Mouse (Mus musculus) gastrocnemius, postnatal 4 days (tissue): ENCODE measurements around the gene Ergic1. TPM values are rescaled to one million over a fixed set of nuclear protein-coding genes. Genes with fewer than 3 reads are reported as not detected.
A peak's percentile ranks its signal among the peaks of the same experiment; 100 is the strongest.

Experiments used
- DNase-seq, 2 experiments: peaks; one replicate each; pipeline ENCODE4 v3.0.0; 2021 to 2022; ENCODE audit warnings: low spot score in 2 of 2, mixed read lengths in 2 of 2
- total RNA-seq, 2 experiments: library from RNA; stranded (reverse); gene quantifications; 2 replicates each; pipeline ENCODE4 v1.2.3; 2021

Gene Ergic1
- total RNA-seq, 2 experiments from 2014 or later: 150 to 167 TPM

DNA sequence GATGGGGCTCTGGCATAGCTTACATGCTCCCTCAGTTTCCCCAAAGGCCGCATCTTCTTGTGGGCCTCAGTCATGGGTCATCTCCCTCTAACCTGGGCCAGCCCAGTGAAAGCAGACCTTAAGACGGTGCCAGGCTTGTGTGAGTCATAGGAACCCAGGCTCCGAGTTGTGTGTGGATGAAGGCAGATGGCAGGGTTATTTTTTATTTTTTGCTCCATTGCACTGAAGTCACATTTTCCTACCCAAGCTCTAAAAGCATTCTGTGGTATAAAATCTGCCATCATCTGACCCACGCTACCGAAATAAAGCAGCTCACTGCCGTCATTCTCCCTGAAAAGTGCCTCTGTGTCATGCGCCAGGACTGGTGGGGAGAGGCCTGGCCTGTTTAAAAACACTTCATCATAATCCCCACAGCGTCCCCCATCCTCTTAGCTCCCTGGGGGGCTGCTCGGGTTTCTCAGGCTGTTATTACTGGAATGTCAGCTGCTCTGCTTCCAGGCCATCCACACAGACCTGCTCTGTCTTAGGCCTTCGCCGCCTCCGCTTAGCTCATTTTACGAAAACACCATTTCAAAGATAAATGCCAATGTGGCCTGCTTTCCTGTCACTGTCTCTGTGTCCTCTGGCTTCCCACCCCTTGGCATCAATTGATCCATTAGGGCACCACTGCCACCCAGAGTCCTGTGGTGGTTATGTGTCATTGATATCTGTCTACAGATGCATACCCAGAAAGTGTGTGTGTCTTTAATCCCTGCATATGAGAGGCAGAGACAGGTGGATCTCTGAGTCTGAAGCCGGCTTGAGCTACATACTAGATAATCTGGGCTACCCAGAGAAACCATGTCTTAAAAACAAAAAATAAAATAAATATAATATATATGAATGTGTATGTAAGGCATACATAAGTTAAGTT, 89.4 kb downstream of the Ergic1 start:
- DNase-seq: peak in 1 of 2 experiments; percentile 65

DNA sequence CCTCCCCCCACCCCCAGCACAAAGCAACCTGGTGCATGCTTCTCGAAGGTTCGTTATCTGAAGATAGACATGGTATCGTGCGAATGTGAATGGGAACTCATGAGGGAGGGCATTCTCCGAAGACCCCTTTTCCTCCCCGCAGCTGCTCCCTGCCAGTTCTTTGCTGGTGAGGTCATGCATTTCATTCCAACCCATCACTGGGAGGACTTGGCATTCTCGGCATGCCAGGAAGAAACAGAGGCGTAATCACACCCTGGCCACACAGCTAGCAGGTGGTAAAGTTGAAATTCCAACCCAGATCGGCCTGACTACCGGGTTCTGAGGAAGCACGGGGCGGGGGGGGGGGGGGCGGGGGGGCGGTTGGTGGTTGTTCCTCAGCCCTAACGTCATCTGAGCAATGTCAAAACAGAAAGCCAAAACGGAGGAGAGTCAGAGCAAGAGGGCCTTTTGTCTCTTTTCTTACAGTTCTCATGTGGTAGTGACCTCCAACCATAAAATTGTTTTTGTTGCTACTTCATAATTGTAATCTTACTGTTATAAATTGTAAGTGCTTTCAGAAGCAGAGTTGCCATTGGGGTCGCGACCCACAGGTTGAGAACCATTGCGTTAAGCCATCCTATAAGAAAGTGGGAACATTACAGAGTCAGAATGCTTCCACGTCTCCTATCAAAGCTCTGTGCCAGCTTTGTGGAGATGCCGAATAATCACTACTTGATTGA, 97.7 kb downstream of the Ergic1 start:
- no peak for DNase-seq

- DNase-seq: no peak
Measured at GRCm38 (mm10) chr17:26659573-26659915, 98.3 kb downstream of the Ergic1 start.

GRCm38 (mm10) chr17:26660192-26660912, 99.1 kb downstream of the Ergic1 start:
- DNase-seq: peak; percentile 59 to 77

- no peak for DNase-seq
Measured at GRCm38 (mm10) chr17:26662204-26662603, 100.9 kb downstream of the Ergic1 start.

GRCm38 (mm10) chr17:26662978-26663683, 101.8 kb downstream of the Ergic1 start, which contains the start of gene Atp6v0e:
Gene Atp6v0e, plus strand, starts transcription at chr17:26663231.
- peak; percentile 96 to 97 for DNase-seq

DNA sequence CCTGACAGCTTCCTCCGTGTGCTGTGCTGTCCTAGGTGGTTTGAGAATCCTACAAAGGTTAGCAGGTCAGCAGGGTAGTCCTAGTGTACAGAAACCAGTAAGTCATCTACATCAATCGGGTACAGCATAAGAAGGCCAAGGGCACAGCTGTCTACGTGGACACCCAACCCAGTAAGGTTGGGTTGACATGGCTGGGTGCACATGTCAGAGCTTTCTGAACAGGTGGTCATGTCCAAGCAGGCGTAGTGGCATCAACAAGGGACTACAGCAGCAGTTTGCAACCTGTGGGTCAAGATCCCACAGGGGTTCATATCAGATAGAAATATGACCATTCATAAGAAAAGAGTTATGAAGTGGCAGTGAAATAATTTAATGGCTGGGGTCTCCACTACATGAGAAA, 104.3 kb downstream of the Ergic1 start:
- DNase-seq: no peak

GRCm38 (mm10) chr17:26671268-26671667, 110.0 kb downstream of the Ergic1 start:
- DNase-seq: no peak

DNA sequence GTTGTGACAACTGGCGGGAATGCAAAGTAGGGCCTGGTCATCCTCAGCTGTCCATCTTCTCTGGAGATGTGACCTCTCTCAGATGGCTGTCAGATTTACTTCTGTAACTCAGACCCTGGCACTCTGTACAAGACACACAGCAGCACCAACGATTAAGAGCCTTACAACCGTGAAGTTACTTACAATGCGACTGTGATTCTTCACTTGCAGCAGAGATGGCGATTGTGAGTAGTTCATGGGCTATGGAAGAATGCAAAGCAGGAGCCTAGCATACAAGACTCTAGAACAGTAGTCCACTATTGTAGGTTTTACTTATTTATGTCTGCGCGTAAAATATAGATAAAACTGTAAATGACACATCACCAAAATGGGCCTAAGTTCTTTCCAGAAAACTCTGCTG, 114.6 kb downstream of the Ergic1 start:
- no peak for DNase-seq

- DNase-seq: peak; percentile 76 to 86
Measured at GRCm38 (mm10) chr17:26676252-26676615, 114.9 kb downstream of the Ergic1 start.

DNA sequence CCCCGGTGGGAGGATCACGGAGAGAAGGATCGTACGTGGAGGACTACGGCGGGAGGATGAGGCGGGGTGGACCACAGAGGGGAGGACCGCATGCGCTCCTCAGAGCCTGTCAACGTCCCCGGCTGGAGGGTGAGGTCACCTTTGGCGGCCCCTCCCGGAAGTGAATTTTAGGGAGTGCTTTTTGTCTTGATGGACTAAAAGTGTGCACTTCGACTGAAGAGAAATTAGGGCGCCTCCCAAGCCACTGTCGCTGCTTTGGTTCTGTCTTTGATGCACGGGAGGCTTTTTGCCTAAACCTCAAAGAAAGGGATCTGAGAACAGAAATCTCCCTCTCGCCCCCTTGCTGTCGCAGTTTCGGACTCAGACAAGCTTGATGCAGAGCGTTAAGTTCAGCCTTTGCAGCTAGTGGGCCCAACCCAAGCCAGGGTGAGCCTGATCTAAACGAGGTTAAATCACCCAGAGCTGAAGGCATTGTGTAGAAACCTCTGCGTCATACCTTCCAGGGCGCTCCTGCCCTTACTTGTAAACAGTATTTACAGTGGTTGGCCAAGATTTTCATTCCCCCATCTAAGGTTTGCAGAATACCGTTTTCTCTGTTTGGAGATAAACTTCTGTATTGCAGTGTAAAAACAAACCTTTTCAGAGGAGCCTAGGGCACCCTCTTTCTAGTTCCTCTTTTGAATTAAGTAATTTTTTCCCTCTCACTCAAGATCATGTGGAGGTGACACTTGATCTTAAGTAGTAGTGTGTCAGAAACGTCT, 115.5 kb downstream of the Ergic1 start:
- DNase-seq: peak; percentile 53 to 86

DNA sequence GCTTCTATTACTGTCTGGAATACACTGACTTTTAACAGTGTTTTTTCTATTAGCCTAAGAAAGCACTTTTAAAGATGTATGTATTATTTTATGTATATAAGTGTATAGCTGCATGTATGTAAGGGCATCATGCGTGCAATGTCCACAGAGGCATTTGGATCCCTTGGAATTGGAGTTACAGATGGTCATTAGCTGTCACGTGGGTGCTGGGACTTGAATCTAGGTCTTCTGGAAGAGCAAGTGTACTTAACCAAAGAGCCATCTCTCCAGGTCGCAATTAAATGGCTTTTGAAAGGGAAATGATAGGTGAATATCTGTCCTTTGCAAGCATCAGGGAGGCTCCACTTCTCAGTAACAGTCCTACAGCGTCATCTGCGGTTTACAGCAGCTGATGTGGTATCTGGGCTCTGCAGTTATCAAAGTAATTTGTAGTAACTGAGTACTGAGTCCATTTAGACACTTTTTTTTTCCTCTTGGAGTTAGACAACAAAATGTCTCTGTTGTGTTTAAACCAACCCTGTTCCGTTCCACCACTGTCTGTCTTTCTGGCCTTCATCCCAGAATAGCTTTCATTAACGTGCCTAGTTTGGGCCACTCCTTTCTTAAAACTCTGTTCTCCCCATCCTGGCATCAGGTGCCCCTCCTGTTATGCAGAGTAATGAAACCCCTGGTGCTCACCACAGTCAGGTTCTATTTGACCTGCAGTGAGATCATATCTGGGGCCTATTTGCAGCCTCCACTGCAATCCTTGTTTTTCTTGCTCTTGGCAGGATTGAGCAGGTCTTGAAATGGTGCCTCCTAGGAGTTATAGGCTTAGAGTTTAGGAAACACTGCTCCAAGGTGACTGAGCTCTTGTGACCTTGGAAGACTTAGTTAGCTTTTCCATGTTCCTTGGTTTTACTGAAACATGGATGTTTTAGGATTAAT, 116.7 kb downstream of the Ergic1 start:
- no peak for DNase-seq

- DNase-seq: no peak
Measured at GRCm38 (mm10) chr17:26681276-26681675, 120.0 kb downstream of the Ergic1 start.

DNA sequence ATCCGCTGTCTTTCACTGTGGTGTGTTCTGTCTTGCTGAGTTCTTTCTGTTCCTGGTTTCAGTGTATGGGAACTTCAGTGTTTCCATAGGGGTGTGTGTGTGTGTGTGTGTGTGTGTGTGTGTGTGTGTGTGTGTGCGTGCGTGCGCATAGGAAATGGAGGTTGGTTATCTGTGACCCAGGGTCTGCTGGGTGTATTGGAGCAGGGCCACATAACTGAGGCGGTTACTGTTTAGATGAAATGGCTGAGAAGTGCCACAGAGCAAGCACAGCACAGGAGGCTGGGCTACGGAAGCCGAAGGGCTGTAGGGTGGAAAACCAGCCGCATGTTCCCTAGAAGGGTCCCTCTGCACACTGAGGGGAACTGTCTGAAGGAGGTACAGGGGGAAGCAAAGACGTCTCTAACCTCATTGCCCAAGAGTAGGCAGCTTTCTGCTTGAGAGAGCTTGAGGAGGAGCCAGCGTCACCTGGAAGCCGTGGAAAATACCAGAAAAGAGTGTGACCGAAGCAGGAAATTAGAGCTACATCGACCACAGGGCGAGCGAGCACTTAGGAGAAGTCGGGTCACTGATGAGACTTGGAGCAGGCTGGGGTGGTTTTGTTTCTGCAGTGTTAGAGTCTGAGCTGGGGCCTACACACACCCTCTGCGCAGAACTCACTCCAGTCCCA, 125.2 kb downstream of the Ergic1 start:
- no peak for DNase-seq

DNA sequence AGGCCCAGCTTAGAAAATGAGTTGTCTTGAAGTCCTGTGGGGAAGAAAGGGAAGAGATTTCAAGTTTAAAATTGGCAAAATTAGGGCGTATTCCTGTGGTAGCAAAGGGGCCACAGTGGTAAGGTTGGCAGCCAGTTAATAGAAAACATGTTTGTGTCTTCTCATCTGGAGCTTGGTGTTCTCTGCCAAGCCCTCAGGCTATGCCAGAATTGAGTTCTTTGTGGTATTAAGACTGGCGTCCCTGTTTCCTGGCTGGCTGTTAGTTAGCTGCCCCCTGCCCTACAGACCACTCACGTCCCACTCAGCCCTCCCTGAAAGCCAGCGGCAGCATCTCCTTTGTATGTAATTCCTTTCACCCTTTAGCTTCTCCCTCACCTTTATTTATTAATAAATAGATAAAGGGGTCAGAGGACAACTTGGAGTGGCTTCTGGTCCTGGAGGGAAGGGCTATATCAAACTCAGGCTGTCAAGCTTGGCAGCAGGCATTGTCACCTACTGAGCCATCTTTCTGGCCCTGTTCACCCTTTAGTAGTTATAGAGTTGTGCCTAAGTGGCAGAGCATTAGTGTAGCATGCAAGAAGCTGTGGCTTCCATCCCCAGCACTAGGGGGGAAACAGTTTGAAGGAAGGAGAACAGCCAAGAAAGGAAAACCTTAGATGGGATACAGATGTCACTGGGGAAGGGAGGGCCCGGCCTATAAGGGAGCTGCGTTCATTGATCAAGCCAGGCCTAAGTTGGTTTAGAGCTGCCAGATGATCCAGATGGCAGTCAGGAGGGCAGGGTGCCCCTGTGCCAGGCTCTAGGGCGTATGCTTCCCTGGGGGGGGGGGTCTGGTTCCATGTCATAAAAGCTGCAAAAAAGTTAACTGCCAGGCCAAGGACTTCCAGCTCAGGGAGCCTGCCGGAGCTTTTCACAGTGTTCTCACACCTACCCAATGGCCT, 127.8 kb downstream of the Ergic1 start:
- no peak for DNase-seq

DNA sequence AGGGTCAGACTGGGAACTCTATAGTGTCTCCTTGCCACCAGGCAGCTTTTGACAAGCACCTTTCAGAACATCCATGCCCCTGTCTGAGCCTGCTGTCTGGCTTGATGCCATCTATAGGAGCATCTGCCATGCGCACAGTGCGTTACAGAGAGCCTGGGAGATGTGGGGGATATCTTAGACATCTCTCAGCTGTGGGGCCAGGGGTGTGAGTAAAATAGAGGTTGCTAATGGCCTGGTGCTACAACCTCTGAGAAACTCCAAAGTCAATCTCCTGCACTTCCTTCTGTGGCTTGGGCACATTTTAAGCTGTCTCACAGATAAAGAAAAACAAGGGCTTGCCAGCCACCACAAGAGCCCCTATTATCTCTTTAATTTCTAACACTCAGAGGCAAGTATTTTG, 128.5 kb downstream of the Ergic1 start:
- DNase-seq: no peak

- DNase-seq: no peak
Measured at GRCm38 (mm10) chr17:26690236-26690635, 128.9 kb downstream of the Ergic1 start.

GRCm38 (mm10) chr17:26691110-26691509, 129.8 kb downstream of the Ergic1 start:
- DNase-seq: no peak
